Mouse (Mus musculus) gastrocnemius, postnatal 36 days (tissue): ENCODE results near the gene 3110082J24Rik. TPM values are rescaled to one million over a fixed set of nuclear protein-coding genes. Genes with fewer than 3 reads are reported as not detected.
A peak's percentile ranks its signal among the peaks of the same experiment; 100 is the strongest.
"Not testable (repeated sequence)": the region's sequence is repeated elsewhere in the genome, so short reads cannot be mapped to it uniquely, and the experiment has no call there.

Experiments
- DNase-seq, 2 experiments: peaks; one replicate each; pipeline ENCODE4 v3.0.0; 2022
- intact Hi-C: fragments of 180-260 bp; cut with DNase I; formaldehyde crosslinking; loops from one replicate; pipeline ENCODE4 v1.15.1; 2025
- total RNA-seq, 2 experiments: library from RNA; stranded (reverse); gene quantifications; 2 replicates each; pipeline ENCODE4 v1.2.3; 2021

3110082J24Rik gene
- total RNA-seq, 2 experiments from 2014 or later: not detected

DNA sequence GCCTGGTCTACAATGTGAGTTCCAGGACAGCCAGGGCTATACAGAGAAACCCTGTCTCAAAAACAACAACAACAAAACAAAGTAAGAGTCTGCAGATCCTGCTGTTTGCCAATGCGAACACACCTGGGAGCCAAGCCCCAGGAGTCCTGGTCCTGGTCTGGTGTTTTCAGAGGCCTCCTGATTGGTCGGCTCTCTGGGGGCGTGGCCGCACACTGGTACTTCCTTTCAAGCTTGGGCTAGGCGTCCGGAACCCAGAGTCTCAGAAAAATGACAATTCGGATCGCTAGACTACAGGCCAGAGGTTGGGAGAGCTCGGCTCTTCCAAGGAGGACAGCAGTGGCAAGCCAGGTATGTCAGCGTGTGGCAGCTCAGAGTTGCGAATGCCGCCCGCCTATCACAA lies 13.2 kb downstream of the 3110082J24Rik start:
- intact Hi-C loops: no loop called here
- DNase-seq: no peak

DNA sequence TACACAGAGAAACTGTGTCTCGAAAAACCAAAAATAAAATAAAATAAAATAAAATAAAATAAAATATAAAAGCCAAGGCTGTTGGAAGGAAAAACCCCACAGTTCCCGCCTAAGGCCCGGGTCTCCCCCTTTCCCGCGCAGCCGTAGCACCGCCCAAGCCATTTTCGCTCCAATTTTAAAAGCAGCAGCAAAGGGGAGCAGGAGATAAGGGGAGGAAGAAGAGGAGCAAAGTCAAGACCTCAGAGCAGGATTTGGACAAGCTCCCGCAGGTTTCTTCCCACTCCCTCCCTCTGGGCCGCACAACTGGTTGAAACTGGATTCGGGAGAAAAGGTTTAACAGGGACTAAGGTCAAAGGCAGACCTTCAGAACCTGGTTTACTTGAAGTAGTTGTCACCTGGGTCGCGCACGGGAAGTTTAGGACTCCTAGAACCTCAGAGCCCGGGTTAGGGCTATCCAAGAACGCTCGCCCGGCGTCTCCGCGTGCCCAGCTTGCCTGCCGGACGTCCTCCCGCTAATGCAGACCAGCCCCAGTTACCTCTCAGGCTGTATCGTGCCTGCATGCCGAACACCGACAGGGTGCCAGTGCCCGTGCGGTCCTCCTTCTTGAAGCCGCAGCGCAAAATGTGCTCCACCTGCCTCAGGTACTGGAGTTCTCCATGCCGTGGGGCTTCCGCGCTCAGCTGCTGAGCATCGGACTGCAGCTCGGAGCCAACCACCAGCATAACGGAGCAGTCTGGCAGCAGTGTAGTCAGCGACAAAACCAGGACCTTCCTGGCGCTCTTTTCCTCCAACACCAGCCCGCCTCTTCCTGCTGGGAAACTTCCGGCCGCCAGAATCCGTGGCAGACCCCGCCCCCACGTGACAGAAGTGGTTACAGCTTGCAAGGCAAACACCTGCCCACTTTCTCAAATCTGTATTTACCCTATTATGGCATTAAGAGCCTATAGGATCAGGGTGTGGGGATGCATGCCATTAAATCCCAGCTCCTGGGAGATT lies 32.8 kb downstream of the 3110082J24Rik start, which contains the start of gene Tyms:
Gene Tyms, minus strand, starts transcription at position 793 of the 997 bp plus-strand sequence.
- intact Hi-C loops: no loop called here
- DNase-seq: peak; percentile 54 to 56

GRCm38 (mm10) chr5:30072377-30072776 lies 33.5 kb downstream of the 3110082J24Rik start:
- no peak for DNase-seq
- intact Hi-C loops: no loop called here

- intact Hi-C loops: no loop called here
- DNase-seq: no peak
Measured at GRCm38 (mm10) chr5:30071677-30072076, 34.2 kb downstream of the 3110082J24Rik start.

DNA sequence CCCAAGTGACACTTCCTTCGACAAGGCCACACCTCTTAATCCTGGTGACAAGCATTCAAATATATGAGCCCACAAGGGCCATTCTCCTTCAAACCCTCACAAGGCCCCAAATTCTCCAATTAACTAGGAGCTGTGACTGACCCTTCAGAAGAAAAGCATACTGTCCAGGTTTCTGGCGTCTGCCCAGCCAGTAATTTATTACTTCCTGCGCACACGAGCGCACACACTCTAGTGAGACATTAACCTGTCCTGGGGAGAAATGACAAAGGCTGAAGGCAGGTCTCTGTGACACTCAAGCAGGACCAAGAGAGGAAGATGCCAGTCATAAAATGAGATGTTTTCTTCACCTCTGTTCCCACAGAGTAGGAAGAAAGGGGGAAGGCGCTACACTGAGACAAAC lies 38.2 kb downstream of the 3110082J24Rik start:
- no peak for DNase-seq
- intact Hi-C loops: no loop called here

DNA sequence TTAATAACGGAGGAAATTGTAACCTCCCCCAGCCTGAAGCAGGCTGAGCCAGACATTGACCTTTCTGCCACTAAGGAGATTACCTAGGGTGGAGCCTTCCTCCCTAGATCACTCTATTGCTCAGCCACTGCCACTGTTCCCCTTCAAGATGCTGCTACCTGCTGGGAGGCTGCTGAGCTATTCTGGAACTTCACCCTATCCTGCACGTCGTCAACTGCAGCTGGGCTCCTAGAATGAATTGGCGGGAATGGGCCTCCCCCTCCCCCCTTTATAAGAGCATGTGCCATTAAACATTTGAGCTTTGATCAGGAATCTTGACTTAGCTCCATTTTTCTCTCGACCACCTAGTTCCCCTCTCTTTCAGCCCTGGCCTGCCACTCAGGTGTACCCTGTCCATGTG lies 46.3 kb downstream of the 3110082J24Rik start:
- intact Hi-C loops, DNase-seq: not testable (repeated sequence)

DNA sequence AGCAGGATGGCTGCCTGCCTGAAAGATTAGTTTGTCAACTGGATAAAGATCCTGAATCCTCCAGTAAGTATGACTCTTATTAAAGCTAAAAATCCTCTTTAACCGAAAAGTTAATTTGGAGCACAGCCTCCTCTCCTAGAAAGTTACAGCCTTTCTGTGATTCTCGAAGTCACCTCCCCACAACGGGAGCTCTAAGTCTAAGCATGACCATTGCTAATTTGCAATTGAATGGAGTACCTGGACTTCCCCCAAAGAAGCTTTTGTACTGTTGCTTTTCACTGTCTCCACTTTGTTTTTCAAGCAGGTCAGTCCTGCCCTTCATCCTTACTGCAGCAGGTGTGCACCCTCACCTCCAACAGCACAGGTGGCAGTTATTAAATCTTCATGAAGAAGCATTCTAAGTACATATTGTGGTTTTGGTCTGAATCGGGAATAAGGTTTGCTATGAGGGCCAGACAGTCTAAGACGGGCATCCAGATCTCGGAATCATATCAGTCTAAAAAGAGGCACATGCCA lies 47.6 kb downstream of the 3110082J24Rik start:
- intact Hi-C loops: no loop called here
- DNase-seq: no peak

Other genes with a start within 250 kb of the 3110082J24Rik start
- gene Il6, start 93.0 kb downstream of the 3110082J24Rik start, total RNA-seq: not detected
- 1 to 10 TPM; 1.5 to 1.9 TPM for gene Tyms, start 32.5 kb downstream of the 3110082J24Rik start, total RNA-seq
- gene Garem2, start 925 bp downstream of the 3110082J24Rik start, total RNA-seq: not detected
- gene Hadha, start 49.1 kb upstream of the 3110082J24Rik start, total RNA-seq: 100 to 1,000 TPM; 299 to 336 TPM
- 100 to 1,000 TPM; 351 to 401 TPM for gene Hadhb, start 49.2 kb upstream of the 3110082J24Rik start, total RNA-seq
- not detected for gene Adgrf3, start 99.6 kb upstream of the 3110082J24Rik start, total RNA-seq
- gene Selenoi, start 126.5 kb upstream of the 3110082J24Rik start, total RNA-seq: 1 to 10 TPM; 9.0 to 9.8 TPM
- under 1 TPM in 1 of 2 experiments, not detected in 1; 0.48 TPM for gene Drc1, start 175.3 kb upstream of the 3110082J24Rik start, total RNA-seq